Mouse (Mus musculus): ENCODE measurements around the gene Mrps34. TPM values are rescaled to one million over a fixed set of nuclear protein-coding genes. Genes with fewer than 3 reads are reported as not detected.

Mrps34 gene
- polyA plus RNA-seq (2014; fragmentation: Illumina TruSeq; extraction: RNeasy Lipid Tissue Mini Kit (QIAGEN cat#74804); ENCODE audit: low read depth, low replicate concordance), result 86.1 TPM

GRCm38 (mm10) chr17:24894995-24895547 lies at the start of gene Mrps34, which contains the start of gene Eme2:
TSS of gene Mrps34 (plus strand) at chr17:24895116.
TSS of gene Eme2 (minus strand) at chr17:24895087.

GRCm38 (mm10) chr17:24850065-24850772 lies 44.7 kb upstream of the Mrps34 start, which contains the start of gene Fahd1:
TSS of gene Fahd1 (minus strand) at chr17:24850364.

GRCm38 (mm10) chr17:24865776-24866175 lies 29.1 kb upstream of the Mrps34 start, which contains the start of gene Igfals:
TSS of gene Igfals (plus strand) at chr17:24865997.

GRCm38 (mm10) chr17:24886134-24886931 lies 8.6 kb upstream of the Mrps34 start, which contains the start of the genes Nubp2 and Spsb3:
TSS of gene Nubp2 (minus strand) at chr17:24886349.
TSS of gene Spsb3 (plus strand) at chr17:24886643.

GRCm38 (mm10) chr17:24896241-24896992 lies 1.5 kb downstream of the Mrps34 start, which contains the start of gene Nme3:
TSS of gene Nme3 (plus strand) at chr17:24896500.

GRCm38 (mm10) chr17:24936259-24937237 lies 41.6 kb downstream of the Mrps34 start, which contains the start of gene Mapk8ip3:
TSS of gene Mapk8ip3 (minus strand) at chr17:24936977.

Other genes starting within 250 kb of the Mrps34 start
- 115 TPM for gene Slc9a3r2, start 244.8 kb upstream of the Mrps34 start, polyA plus RNA-seq (2014; fragmentation: Illumina TruSeq; extraction: RNeasy Lipid Tissue Mini Kit (QIAGEN cat#74804); ENCODE audit: low read depth, low replicate concordance)
- gene Npw, start 236.7 kb upstream of the Mrps34 start, polyA plus RNA-seq (2014; fragmentation: Illumina TruSeq; extraction: RNeasy Lipid Tissue Mini Kit (QIAGEN cat#74804); ENCODE audit: low read depth, low replicate concordance), result not detected
- 18.8 TPM for gene Zfp598, start 225.4 kb upstream of the Mrps34 start, polyA plus RNA-seq (2014; fragmentation: Illumina TruSeq; extraction: RNeasy Lipid Tissue Mini Kit (QIAGEN cat#74804); ENCODE audit: low read depth, low replicate concordance)
- gene Syngr3, start 205.2 kb upstream of the Mrps34 start, polyA plus RNA-seq (2014; fragmentation: Illumina TruSeq; extraction: RNeasy Lipid Tissue Mini Kit (QIAGEN cat#74804); ENCODE audit: low read depth, low replicate concordance), result 0.31 TPM
- gene Gfer, start 199.0 kb upstream of the Mrps34 start, polyA plus RNA-seq (2014; fragmentation: Illumina TruSeq; extraction: RNeasy Lipid Tissue Mini Kit (QIAGEN cat#74804); ENCODE audit: low read depth, low replicate concordance), result 18.9 TPM
- 1.2 TPM for gene Noxo1, start 198.9 kb upstream of the Mrps34 start, polyA plus RNA-seq (2014; fragmentation: Illumina TruSeq; extraction: RNeasy Lipid Tissue Mini Kit (QIAGEN cat#74804); ENCODE audit: low read depth, low replicate concordance)
- 18.8 TPM for gene Tbl3, start 187.5 kb upstream of the Mrps34 start, polyA plus RNA-seq (2014; fragmentation: Illumina TruSeq; extraction: RNeasy Lipid Tissue Mini Kit (QIAGEN cat#74804); ENCODE audit: low read depth, low replicate concordance)
- gene Rnf151, start 177.1 kb upstream of the Mrps34 start, polyA plus RNA-seq (2014; fragmentation: Illumina TruSeq; extraction: RNeasy Lipid Tissue Mini Kit (QIAGEN cat#74804); ENCODE audit: low read depth, low replicate concordance), result not detected
- 1,388 TPM for gene Rps2, start 177.0 kb upstream of the Mrps34 start, polyA plus RNA-seq (2014; fragmentation: Illumina TruSeq; extraction: RNeasy Lipid Tissue Mini Kit (QIAGEN cat#74804); ENCODE audit: low read depth, low replicate concordance)
- gene Ndufb10, start 170.6 kb upstream of the Mrps34 start, polyA plus RNA-seq (2014; fragmentation: Illumina TruSeq; extraction: RNeasy Lipid Tissue Mini Kit (QIAGEN cat#74804); ENCODE audit: low read depth, low replicate concordance), result 1,266 TPM
- gene Rpl3l, start 167.3 kb upstream of the Mrps34 start, polyA plus RNA-seq (2014; fragmentation: Illumina TruSeq; extraction: RNeasy Lipid Tissue Mini Kit (QIAGEN cat#74804); ENCODE audit: low read depth, low replicate concordance), result 333 TPM
- 139 TPM for gene Msrb1, start 158.5 kb upstream of the Mrps34 start, polyA plus RNA-seq (2014; fragmentation: Illumina TruSeq; extraction: RNeasy Lipid Tissue Mini Kit (QIAGEN cat#74804); ENCODE audit: low read depth, low replicate concordance)
- not detected for gene Hs3st6, start 142.1 kb upstream of the Mrps34 start, polyA plus RNA-seq (2014; fragmentation: Illumina TruSeq; extraction: RNeasy Lipid Tissue Mini Kit (QIAGEN cat#74804); ENCODE audit: low read depth, low replicate concordance)
- 0.26 TPM for gene Meiob, start 90.8 kb upstream of the Mrps34 start, polyA plus RNA-seq (2014; fragmentation: Illumina TruSeq; extraction: RNeasy Lipid Tissue Mini Kit (QIAGEN cat#74804); ENCODE audit: low read depth, low replicate concordance)
- 79.8 TPM for gene Hagh, start 55.0 kb upstream of the Mrps34 start, polyA plus RNA-seq (2014; fragmentation: Illumina TruSeq; extraction: RNeasy Lipid Tissue Mini Kit (QIAGEN cat#74804); ENCODE audit: low read depth, low replicate concordance)
- 77.3 TPM for gene Fahd1, start 44.8 kb upstream of the Mrps34 start, polyA plus RNA-seq (2014; fragmentation: Illumina TruSeq; extraction: RNeasy Lipid Tissue Mini Kit (QIAGEN cat#74804); ENCODE audit: low read depth, low replicate concordance)
- 8.5 TPM for gene Igfals, start 29.1 kb upstream of the Mrps34 start, polyA plus RNA-seq (2014; fragmentation: Illumina TruSeq; extraction: RNeasy Lipid Tissue Mini Kit (QIAGEN cat#74804); ENCODE audit: low read depth, low replicate concordance)
- 22.1 TPM for gene Nubp2, start 8.8 kb upstream of the Mrps34 start, polyA plus RNA-seq (2014; fragmentation: Illumina TruSeq; extraction: RNeasy Lipid Tissue Mini Kit (QIAGEN cat#74804); ENCODE audit: low read depth, low replicate concordance)
- 35.8 TPM for gene Spsb3, start 8.5 kb upstream of the Mrps34 start, polyA plus RNA-seq (2014; fragmentation: Illumina TruSeq; extraction: RNeasy Lipid Tissue Mini Kit (QIAGEN cat#74804); ENCODE audit: low read depth, low replicate concordance)
- gene Eme2, start within 50 bp of the Mrps34 start, polyA plus RNA-seq (2014; fragmentation: Illumina TruSeq; extraction: RNeasy Lipid Tissue Mini Kit (QIAGEN cat#74804); ENCODE audit: low read depth, low replicate concordance), result 15.4 TPM
- 30.4 TPM for gene Nme3, start 1.4 kb downstream of the Mrps34 start, polyA plus RNA-seq (2014; fragmentation: Illumina TruSeq; extraction: RNeasy Lipid Tissue Mini Kit (QIAGEN cat#74804); ENCODE audit: low read depth, low replicate concordance)
- 67.2 TPM for gene Mapk8ip3, start 41.9 kb downstream of the Mrps34 start, polyA plus RNA-seq (2014; fragmentation: Illumina TruSeq; extraction: RNeasy Lipid Tissue Mini Kit (QIAGEN cat#74804); ENCODE audit: low read depth, low replicate concordance)
- gene Jpt2, start 65.6 kb downstream of the Mrps34 start, polyA plus RNA-seq (2014; fragmentation: Illumina TruSeq; extraction: RNeasy Lipid Tissue Mini Kit (QIAGEN cat#74804); ENCODE audit: low read depth, low replicate concordance), result 6.5 TPM
- gene Cramp1l, start 120.7 kb downstream of the Mrps34 start, polyA plus RNA-seq (2014; fragmentation: Illumina TruSeq; extraction: RNeasy Lipid Tissue Mini Kit (QIAGEN cat#74804); ENCODE audit: low read depth, low replicate concordance), result 8.1 TPM
- 5.2 TPM for gene Ift140, start 121.0 kb downstream of the Mrps34 start, polyA plus RNA-seq (2014; fragmentation: Illumina TruSeq; extraction: RNeasy Lipid Tissue Mini Kit (QIAGEN cat#74804); ENCODE audit: low read depth, low replicate concordance)
- 49.6 TPM for gene Tmem204, start 188.5 kb downstream of the Mrps34 start, polyA plus RNA-seq (2014; fragmentation: Illumina TruSeq; extraction: RNeasy Lipid Tissue Mini Kit (QIAGEN cat#74804); ENCODE audit: low read depth, low replicate concordance)
- gene Telo2, start 220.9 kb downstream of the Mrps34 start, polyA plus RNA-seq (2014; fragmentation: Illumina TruSeq; extraction: RNeasy Lipid Tissue Mini Kit (QIAGEN cat#74804); ENCODE audit: low read depth, low replicate concordance), result 17.6 TPM
- gene Ptx4, start 225.6 kb downstream of the Mrps34 start, polyA plus RNA-seq (2014; fragmentation: Illumina TruSeq; extraction: RNeasy Lipid Tissue Mini Kit (QIAGEN cat#74804); ENCODE audit: low read depth, low replicate concordance), result not detected
- gene Clcn7, start 238.3 kb downstream of the Mrps34 start, polyA plus RNA-seq (2014; fragmentation: Illumina TruSeq; extraction: RNeasy Lipid Tissue Mini Kit (QIAGEN cat#74804); ENCODE audit: low read depth, low replicate concordance), result 22.7 TPM